8 mouse cellular contexts compared by ENCODE assay signal in genomic region chr10:117434871-117435733, GRCm38 (mm10). TPM values are rescaled to one million over a fixed set of nuclear protein-coding genes. Genes with fewer than 3 reads are reported as not detected.
A peak's percentile ranks its signal among the peaks of the same experiment; 100 is the strongest.
DNase-seq lines count a peak whose midpoint lies in the region; ATAC-seq and TF ChIP-seq lines count a peak whose summit lies in the region.

No protein-coding gene starts in this region.

- TF ChIP-seq POLR2A in cerebellum, adult 2 months (IDR thresholded peaks at IDR 0.05; ENCODE audit: borderline replicate concordance, insufficient read depth, low read length): no peak

- no peaks in the 10 kb centered on the region for H3K36me3 ChIP-seq in G1E (replicated peaks)
- H3K36me3 ChIP-seq in forebrain, postnatal 0 days (ENCODE audit: insufficient read depth): no peaks in the 10 kb centered on the region
- H3K36me3 ChIP-seq in lung, embryonic 14.5 days (ENCODE audit: insufficient read depth): no peaks in the 10 kb centered on the region

- peak overlapping the region; percentile 44 for H3K9ac ChIP-seq in forebrain, postnatal 0 days
- H3K9ac ChIP-seq in lung, embryonic 14.5 days: peak overlapping the region; percentile 11; the same call in 1 of the 2 replicates

- DNase-seq in G1E (ENCODE audit: low spot score): peak; percentile 33
- DNase-seq in cerebellum, adult 2 months: peak; percentile 82 to 91
- DNase-seq in forebrain, postnatal 0 days: peak; percentile 91
- peak; percentile 94 for DNase-seq in heart, postnatal 4 days
- DNase-seq in layer of hippocampus, adult 2 months (ENCODE audit: low spot score in 2 of 2): peak; percentile 80 to 92
- peak; percentile 98 for DNase-seq in lung, embryonic 14.5 days
- peak; percentile 76 for DNase-seq in testis, postnatal 14 days (ENCODE audit: low spot score)

- no peak overlapping the region for H3K27ac ChIP-seq in cerebellum, adult 2 months (ENCODE audit: insufficient read depth, low read length)
- no peak overlapping the region for H3K27ac ChIP-seq in forebrain, postnatal 0 days (ENCODE audit: low read depth, low read length)
- peak overlapping the region; percentile 86 for H3K27ac ChIP-seq in layer of hippocampus, adult 2 months
- H3K27ac ChIP-seq in lung, embryonic 14.5 days (ENCODE audit: low read depth): peak overlapping the region; percentile 69

- 14% methylated on average over 33 of the region's 33 CpGs for WGBS in cerebellum, adult 2 months
- WGBS in forebrain, postnatal 0 days: 20% methylated on average over 33 of the region's 33 CpGs
- 4% methylated on average over 33 of the region's 33 CpGs for WGBS in lung, embryonic 14.5 days

- TF ChIP-seq CTCF in G1E (IDR thresholded peaks at IDR 0.05; ENCODE audit: low read depth, low read length): peak; percentile 95
- TF ChIP-seq CTCF in cerebellum, adult 2 months (IDR thresholded peaks at IDR 0.05; ENCODE audit: borderline replicate concordance, insufficient read depth, low read depth, low read length): peak; percentile 95
- peak; percentile 98 for TF ChIP-seq CTCF in forebrain, postnatal 0 days (IDR thresholded peaks at IDR 0.05; ENCODE audit: low read depth)
- peak; percentile 97 for TF ChIP-seq CTCF in layer of hippocampus, adult 2 months (conservative IDR thresholded peaks at IDR 0.05)
- peak; percentile 97 for TF ChIP-seq CTCF in lung, embryonic 14.5 days (IDR thresholded peaks at IDR 0.05; ENCODE audit: low read depth)

- ATAC-seq in G1E (ENCODE audit: extremely low read depth, insufficient number of reproducible peaks, low FRiP score, poor library complexity, severe bottlenecking): peak; percentile 77
- ATAC-seq in forebrain, postnatal 0 days: peak; percentile 88
- peak; percentile 80 for ATAC-seq in lung, embryonic 14.5 days (ENCODE audit: insufficient read depth)
- peak; percentile 78 for ATAC-seq in neutrophil, adult 5-6 weeks (ENCODE audit: extremely low read depth, insufficient number of reproducible peaks, low FRiP score, poor library complexity, severe bottlenecking)

- no peak overlapping the region; the same call in 1 of the 2 replicates for H3K4me3 ChIP-seq in G1E (ENCODE audit: low read depth, low read length)
- H3K4me3 ChIP-seq in cerebellum, adult 2 months (replicated peaks; ENCODE audit: insufficient read depth, low read depth, low read length): peak overlapping the region; percentile 51
- H3K4me3 ChIP-seq in forebrain, postnatal 0 days (ENCODE audit: low read depth, low read length): peak overlapping the region; percentile 34
- H3K4me3 ChIP-seq in layer of hippocampus, adult 2 months: peak overlapping the region; percentile 48
- peak overlapping the region; percentile 15 for H3K4me3 ChIP-seq in lung, embryonic 14.5 days (ENCODE audit: low read depth, low read length)

- 0 out of 2 replicates have a peak, but pooled peaks cover 2% of the 10 kb centered on the region for H3K9me3 ChIP-seq in G1E (replicated peaks)
- no peaks in the 10 kb centered on the region for H3K9me3 ChIP-seq in forebrain, postnatal 0 days (ENCODE audit: low read length)
- no peaks in the 10 kb centered on the region for H3K9me3 ChIP-seq in lung, embryonic 14.5 days (ENCODE audit: low read depth, low read length)

- H3K4me2 ChIP-seq in forebrain, postnatal 0 days (ENCODE audit: low read depth): peak overlapping the region; percentile 59
- H3K4me2 ChIP-seq in lung, embryonic 14.5 days: peak overlapping the region; percentile 68

- 0 out of 2 replicates have a peak, but pooled peaks cover 5% of the 10 kb centered on the region for H3K27me3 ChIP-seq in G1E (ENCODE audit: insufficient read depth, low read length)
- H3K27me3 ChIP-seq in cerebellum, adult 2 months (ENCODE audit: control insufficient read depth, insufficient read depth, low read length): no peaks in the 10 kb centered on the region
- no peaks in the 10 kb centered on the region; the same call in 1 of the 2 replicates for H3K27me3 ChIP-seq in forebrain, postnatal 0 days (ENCODE audit: insufficient read depth, low read length)
- 0 out of 2 replicates have a peak, but pooled peaks cover 4% of the 10 kb centered on the region for H3K27me3 ChIP-seq in lung, embryonic 14.5 days (ENCODE audit: insufficient read depth, low read length)

- peaks cover 16% of the 10 kb centered on the region for H3K4me1 ChIP-seq in G1E (ENCODE audit: insufficient read depth, low read depth, low read length)
- peaks cover 2% of the 10 kb centered on the region; the same call in 1 of the 2 replicates for H3K4me1 ChIP-seq in cerebellum, adult 2 months (ENCODE audit: control insufficient read depth, insufficient read depth, low read length)
- H3K4me1 ChIP-seq in forebrain, postnatal 0 days (ENCODE audit: insufficient read depth): no peaks in the 10 kb centered on the region
- H3K4me1 ChIP-seq in lung, embryonic 14.5 days (ENCODE audit: insufficient read depth): peaks cover 9% of the 10 kb centered on the region

RNA-seq across cellular contexts. Expression of gene Cpsf6, which starts 55.3 kb away (rescaled TPM):
- total RNA-seq in G1E (2014; fragmentation: Nextera tagmentation): 232 and 244 TPM in 2 replicates
- total RNA-seq in G1E (2017): 142 and 177 TPM in 2 replicates
- 285 and 393 TPM in 2 replicates for polyA plus RNA-seq in G1E (2012)
- polyA plus RNA-seq in cerebellum, adult 2 months (2012; rRNA removed): 64.0 and 68.4 TPM in 2 replicates
- total RNA-seq in forebrain, postnatal 0 days (2014; rRNA removed): 135 and 155 TPM in 2 replicates
- 70.1 and 88.9 TPM in 2 replicates for polyA plus RNA-seq in forebrain, postnatal 0 days (2015; fragmentation: Nextera tagmentation; extraction: Ambion mirVana)
- 10 to 100 TPM; 76.1 to 80.0 TPM for total RNA-seq in heart, postnatal 4 days (2021)
- total RNA-seq in layer of hippocampus, adult 2 months (2021): 100 to 1,000 TPM; 111 to 116 TPM
- 186 and 201 TPM in 2 replicates for polyA plus RNA-seq in lung, embryonic 14.5 days (2014; fragmentation: Nextera tagmentation; extraction: Ambion mirVana)
- total RNA-seq in neutrophil, adult 5-6 weeks (2017): 121 and 129 TPM in 2 replicates

Comparison
In these comparisons a context has a peak if more than half of its experiments do, and no peak if none do; other contexts are left out.
1. DNase-seq: peak in every context shown above with its lines; median percentile 98 in lung, embryonic 14.5 days; 94 in heart, postnatal 4 days; 91 in forebrain, postnatal 0 days; 86 in cerebellum, adult 2 months; 86 in layer of hippocampus, adult 2 months; 76 in testis, postnatal 14 days; 33 in G1E.
2. H3K27ac ChIP-seq: peak in layer of hippocampus, adult 2 months (single experiment) and lung, embryonic 14.5 days (single experiment); none in cerebellum, adult 2 months (single experiment) and forebrain, postnatal 0 days (single experiment).
3. Peak in every context shown above with its lines, with median percentiles within 50 percentile points of each other: ATAC-seq and CTCF ChIP-seq.